ENCODE assay signal across 8 mouse cellular contexts in the genomic region with DNA sequence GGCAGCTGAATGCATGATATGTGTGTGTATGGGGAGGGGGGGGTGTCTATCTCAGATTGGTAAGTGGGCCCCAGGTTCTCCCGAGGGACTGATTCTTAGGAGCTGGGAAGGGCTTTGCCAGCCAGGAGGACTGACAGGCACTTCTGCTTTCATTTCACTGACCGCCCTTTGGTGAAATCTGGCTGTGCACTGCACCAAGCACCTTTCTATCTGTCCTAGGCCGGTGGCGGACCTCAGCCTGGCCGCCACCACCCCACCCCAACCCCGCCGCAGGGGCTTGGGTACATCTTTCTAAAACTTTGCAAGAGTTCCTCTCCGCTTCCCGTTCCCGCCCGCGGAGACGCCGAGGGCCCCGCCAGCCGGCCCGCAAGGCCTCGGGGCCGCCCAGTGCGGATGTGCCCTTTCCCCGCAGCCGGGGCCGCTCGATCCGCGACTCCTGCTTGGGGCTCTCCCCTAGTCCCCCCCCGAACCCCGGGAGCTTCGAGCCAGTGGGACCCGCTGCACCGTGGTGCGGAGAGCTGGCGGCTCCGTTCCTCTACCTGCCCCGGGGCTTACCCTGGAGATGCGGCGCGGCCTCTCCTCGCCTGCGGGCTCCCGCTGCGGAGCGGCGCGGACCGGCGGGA. TPM values are rescaled to one million over a fixed set of nuclear protein-coding genes. Genes with fewer than 3 reads are reported as not detected.
DNase-seq lines count a peak whose midpoint lies in the region; ATAC-seq lines count a peak whose summit lies in the region.

No protein-coding gene starts in this region.

- peak overlapping the region; percentile 94 for H3K9ac ChIP-seq in hindbrain, embryonic 12.5 days
- H3K9ac ChIP-seq in limb, embryonic 12.5 days (replicated peaks) = peak overlapping the region; percentile 97
- peak overlapping the region; percentile 81 for H3K9ac ChIP-seq in midbrain, embryonic 12.5 days (replicated peaks)

- DNase-seq in layer of hippocampus, adult 11-12 months (ENCODE audit: low spot score) = peak; percentile 28
- DNase-seq in layer of hippocampus, adult 9-11 months = no peak
- peak; percentile 45 for DNase-seq in cerebellum, adult 11 months
- DNase-seq in forelimb bud, embryonic 11.5 days (ENCODE audit: low read depth, low spot score) = peak; percentile 37
- peak; percentile 48 to 50 for DNase-seq in spleen, postnatal 36 days (ENCODE audit: low spot score in 2 of 2)

- peak overlapping the region; percentile 79 for H3K4me3 ChIP-seq in hindbrain, embryonic 12.5 days
- H3K4me3 ChIP-seq in limb, embryonic 12.5 days (replicated peaks) = peak overlapping the region; percentile 87
- H3K4me3 ChIP-seq in midbrain, embryonic 12.5 days = peak overlapping the region; percentile 62

- ATAC-seq in hindbrain, embryonic 12.5 days (ENCODE audit: low FRiP score) = peak; percentile 78
- peak; percentile 67 for ATAC-seq in limb, embryonic 12.5 days (ENCODE audit: insufficient number of reproducible peaks, insufficient read depth, low FRiP score, low TSS enrichment, low read depth)
- peak; percentile 63 for ATAC-seq in midbrain, embryonic 12.5 days (ENCODE audit: low FRiP score, low read depth)

- peak overlapping the region; percentile 93 for H3K27ac ChIP-seq in hindbrain, embryonic 12.5 days
- peak overlapping the region; percentile 90 for H3K27ac ChIP-seq in limb, embryonic 12.5 days
- peak overlapping the region; percentile 60 for H3K27ac ChIP-seq in midbrain, embryonic 12.5 days (replicated peaks)

- no peaks in the 10 kb centered on the region for H3K36me3 ChIP-seq in hindbrain, embryonic 12.5 days
- peaks cover 3% of the 10 kb centered on the region; the same call in 1 of the 2 replicates for H3K36me3 ChIP-seq in limb, embryonic 12.5 days
- H3K36me3 ChIP-seq in midbrain, embryonic 12.5 days = no peaks in the 10 kb centered on the region

- under 1% methylated on average over 45 of the region's 47 CpGs for WGBS in hindbrain, embryonic 12.5 days
- WGBS in limb, embryonic 12.5 days = under 1% methylated on average over 47 of the region's 47 CpGs
- WGBS in midbrain, embryonic 12.5 days = under 1% methylated on average over 43 of the region's 47 CpGs

- no peaks in the 10 kb centered on the region for H3K9me3 ChIP-seq in hindbrain, embryonic 12.5 days (replicated peaks)
- H3K9me3 ChIP-seq in limb, embryonic 12.5 days = 0 out of 2 replicates have a peak, but pooled peaks cover 6% of the 10 kb centered on the region
- no peaks in the 10 kb centered on the region for H3K9me3 ChIP-seq in midbrain, embryonic 12.5 days

- peaks cover 26% of the 10 kb centered on the region for H3K4me1 ChIP-seq in hindbrain, embryonic 12.5 days
- peaks cover 31% of the 10 kb centered on the region for H3K4me1 ChIP-seq in limb, embryonic 12.5 days (replicated peaks)
- H3K4me1 ChIP-seq in midbrain, embryonic 12.5 days = peaks cover 28% of the 10 kb centered on the region

- H3K4me2 ChIP-seq in hindbrain, embryonic 12.5 days (replicated peaks) = peak overlapping the region; percentile 74
- peak overlapping the region; percentile 82 for H3K4me2 ChIP-seq in limb, embryonic 12.5 days
- peak overlapping the region; percentile 72 for H3K4me2 ChIP-seq in midbrain, embryonic 12.5 days (replicated peaks)

- H3K27me3 ChIP-seq in hindbrain, embryonic 12.5 days = no peaks in the 10 kb centered on the region
- peaks cover 12% of the 10 kb centered on the region for H3K27me3 ChIP-seq in limb, embryonic 12.5 days
- H3K27me3 ChIP-seq in midbrain, embryonic 12.5 days = peaks cover 9% of the 10 kb centered on the region

RNA-seq across cellular contexts. Expression of gene Nfkb1, which starts 0.7 kb away (rescaled TPM):
- polyA plus RNA-seq in hindbrain, embryonic 12.5 days (2016; fragmentation: Nextera tagmentation; extraction: Ambion mirVana) = 11.1 and 11.6 TPM in 2 replicates
- 12.1 and 16.8 TPM in 2 replicates for polyA plus RNA-seq in limb, embryonic 12.5 days (2016; fragmentation: Nextera tagmentation; extraction: Ambion mirVana)
- polyA plus RNA-seq in midbrain, embryonic 12.5 days (2016; fragmentation: Nextera tagmentation; extraction: Ambion mirVana) = 9.0 and 10.5 TPM in 2 replicates
